Mouse (Mus musculus) heart, adult 8-10 months (tissue): ENCODE measurements around the gene Ntng2. TPM values are rescaled to one million over a fixed set of nuclear protein-coding genes. Genes with fewer than 3 reads are reported as not detected.

ENCODE experiments used
- DNase-seq: peaks from one replicate; pipeline ENCODE4 v3.0.0; 2022; ENCODE audit warnings: low spot score
- total RNA-seq, 4 experiments: library from RNA; stranded (reverse); gene quantifications; 2 replicates each; pipeline ENCODE4 v1.2.4; 2022

The Ntng2 gene
- total RNA-seq = 10 to 100 TPM in 3 of 4 experiments, 1 to 10 TPM in 1; 8.3 to 16.7 (median 13.7) TPM

DNA sequence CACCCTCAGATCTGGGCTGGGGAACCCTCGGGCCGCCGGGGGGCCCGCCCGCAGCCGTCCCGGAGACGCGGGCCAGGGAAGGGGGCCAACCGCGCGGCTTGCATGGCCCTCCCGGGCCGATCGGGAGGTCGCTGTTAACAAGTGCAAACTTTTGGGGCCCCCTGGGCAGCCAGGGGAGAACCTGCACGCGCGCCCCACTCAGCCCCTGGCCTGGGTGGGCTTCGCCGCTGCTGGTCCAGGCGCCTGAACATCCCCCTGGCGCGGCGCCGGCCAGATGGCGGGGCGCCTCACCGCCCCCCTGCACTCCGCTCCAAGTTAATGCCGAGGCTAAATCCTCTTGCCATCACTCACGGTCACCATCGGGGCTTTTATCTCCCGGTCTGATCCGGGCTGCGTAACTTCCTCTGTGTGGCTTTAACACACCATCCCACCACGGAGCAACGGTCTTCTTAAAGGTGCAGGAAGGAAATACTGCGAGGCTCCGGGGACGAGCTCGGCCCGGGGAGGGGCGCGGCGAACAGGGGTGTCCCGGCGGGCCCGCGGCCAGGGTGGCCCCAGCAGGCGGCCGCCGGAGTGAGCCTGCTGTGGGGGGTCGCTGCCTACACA is at the start of gene Ntng2:
Gene Ntng2, minus strand, starts transcription at position 407 of the 606 bp plus-strand sequence.
- DNase-seq = peak; percentile 72

DNA sequence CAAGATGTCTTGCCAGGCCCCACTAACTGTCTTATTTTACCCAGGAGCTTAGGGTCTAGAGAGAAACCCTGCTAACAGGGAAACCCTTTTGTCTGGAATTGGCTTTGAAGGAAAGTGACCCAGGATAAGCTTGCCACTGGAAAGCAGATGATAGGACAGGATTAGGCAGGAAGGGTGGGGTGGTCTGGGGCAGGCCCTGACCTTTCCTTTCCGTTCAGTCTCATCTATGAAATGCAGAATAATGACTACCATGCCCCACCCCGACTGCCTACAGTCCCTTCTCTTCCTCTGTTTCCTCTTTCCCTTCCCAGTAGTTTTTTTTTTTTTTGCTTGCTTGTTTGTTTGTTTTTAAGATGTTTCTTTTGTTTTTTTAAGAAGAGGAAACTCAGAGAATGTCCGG is 42.8 kb upstream of the Ntng2 start:
- peak; percentile 18 for DNase-seq

DNA sequence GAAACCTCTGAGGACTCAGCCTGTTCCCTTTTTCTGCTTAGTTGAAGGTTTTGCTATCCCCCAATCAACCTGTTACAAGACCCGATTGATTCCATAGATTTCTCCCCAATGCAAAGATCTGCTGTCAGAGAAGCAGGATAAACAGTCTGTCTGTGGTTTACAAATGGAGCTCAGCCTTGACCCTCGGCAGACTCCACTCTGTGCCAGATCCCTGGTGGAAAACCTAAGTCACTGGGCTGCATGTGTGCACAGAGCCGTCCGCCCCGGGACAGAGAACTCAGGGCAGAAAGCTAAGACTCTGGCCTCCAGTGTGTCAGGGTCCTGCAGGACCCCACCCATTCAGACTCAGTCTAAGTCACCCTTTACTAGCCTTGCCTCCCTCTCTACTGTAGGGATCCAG is 34.8 kb upstream of the Ntng2 start:
- no peak for DNase-seq

DNA sequence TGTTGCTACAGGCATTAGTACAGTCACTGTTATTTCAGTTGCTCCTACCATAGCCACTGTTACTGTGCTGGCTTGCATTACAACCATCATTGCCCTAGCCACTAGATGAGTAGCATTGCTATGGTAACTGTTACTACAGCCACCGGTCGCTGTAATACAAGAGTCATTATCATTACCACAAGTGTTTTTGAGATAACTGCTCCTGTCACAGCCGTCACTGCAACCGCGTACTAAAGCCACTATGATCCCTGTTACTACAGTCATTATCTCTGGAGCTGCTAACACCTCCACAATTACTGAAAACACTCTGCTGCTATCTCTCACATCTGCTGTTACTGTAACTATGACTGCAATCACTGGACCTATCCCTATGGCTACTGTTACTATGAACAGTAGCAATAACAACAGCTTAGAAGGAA is 24.9 kb upstream of the Ntng2 start:
- DNase-seq = no peak

DNA sequence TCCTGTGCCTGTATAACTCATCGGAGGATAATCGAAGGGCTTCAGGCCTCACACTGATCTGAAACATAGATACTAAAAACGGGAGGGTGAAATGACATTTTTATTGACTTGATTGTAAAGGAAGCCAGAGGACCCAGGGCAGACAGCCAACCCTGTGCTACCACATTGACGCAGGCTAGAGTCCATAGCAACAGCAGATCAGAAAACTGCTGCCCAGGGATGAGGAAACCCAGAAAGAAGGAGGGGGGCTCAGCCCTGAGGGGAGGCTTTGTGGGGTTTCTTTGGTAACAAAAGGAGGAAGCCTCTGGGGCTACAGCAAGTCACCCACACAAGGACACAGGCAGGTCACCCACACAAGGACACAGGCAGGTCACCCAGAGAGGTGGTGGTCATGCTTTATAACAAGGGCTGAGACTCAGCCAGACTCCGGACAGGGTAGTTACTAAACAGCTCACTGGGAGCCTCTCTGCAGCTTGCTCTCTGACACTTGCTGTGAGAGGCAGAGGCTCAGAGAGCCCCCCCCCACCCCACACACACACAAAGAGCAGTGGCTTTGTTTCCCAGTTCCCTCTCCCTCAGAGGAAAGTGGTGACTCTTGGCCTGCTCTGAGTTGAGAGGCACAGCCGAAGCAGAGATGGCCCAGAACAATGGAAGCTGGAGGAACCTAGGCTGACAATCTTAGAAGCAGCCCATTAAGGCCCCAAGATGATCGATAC is 19.2 kb upstream of the Ntng2 start:
- DNase-seq = no peak

DNA sequence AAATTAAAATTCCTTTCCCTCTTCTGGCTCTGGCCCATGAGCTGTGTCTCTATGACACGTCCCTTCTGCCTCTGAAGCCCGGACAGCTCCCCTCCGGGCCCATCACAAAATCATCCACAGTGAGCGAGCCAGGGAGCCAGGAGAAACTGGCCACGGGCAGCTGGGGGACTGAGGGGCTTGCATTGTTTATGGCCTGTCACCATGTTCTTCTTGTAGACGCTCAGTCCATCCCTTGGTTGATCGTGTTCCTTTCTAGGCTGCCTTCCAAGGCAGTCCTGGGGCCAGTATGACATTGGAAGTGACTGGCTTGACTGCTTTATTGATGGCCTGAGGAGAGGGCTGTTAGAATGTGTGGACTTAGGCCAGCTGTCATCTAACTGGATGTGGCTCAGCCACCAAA is 18.3 kb upstream of the Ntng2 start:
- no peak for DNase-seq

DNA sequence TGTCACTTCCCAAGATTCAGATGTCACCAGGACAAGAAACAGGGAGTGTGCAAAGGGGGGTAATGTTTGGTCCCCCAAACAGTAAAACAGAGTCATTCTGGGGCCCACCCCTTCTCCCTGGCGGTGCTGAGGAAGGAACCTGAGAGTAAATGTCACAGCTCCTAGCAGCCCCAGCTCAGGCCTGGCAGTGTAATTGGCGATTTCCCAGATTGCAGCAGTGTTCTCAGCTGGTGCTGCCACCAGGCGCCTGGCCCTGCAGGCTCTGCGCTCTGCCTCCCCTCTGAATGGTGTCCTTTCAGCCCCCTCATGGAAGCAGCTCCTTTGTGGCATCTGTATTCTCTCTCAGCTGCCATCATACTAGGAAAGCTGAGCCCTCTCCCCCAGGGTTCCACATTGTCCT is 14.0 kb upstream of the Ntng2 start:
- DNase-seq = no peak

DNA sequence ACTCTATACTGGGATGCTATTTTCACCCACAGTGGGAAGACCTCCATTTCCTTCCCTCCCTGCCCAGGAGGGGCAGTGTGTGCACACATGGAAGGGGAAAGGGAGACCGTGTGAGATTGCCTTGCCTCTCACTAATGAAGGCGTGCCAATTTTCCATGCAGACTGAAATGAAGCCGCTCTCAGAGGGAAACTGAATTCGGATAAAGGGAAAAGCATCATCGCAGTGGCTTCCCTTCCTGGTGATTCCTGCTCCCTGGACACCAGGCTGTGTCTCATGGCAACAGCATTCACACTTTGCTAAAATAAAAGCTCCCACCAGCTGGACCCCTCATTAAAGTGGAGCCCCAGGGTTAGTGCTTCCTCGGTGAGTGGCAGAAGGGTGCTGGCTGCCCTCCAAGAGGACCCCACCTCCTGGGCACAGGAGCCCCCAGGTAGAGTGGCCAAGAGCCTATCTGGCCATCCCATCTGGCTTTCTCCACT is 9.7 kb upstream of the Ntng2 start:
- DNase-seq = no peak

DNA sequence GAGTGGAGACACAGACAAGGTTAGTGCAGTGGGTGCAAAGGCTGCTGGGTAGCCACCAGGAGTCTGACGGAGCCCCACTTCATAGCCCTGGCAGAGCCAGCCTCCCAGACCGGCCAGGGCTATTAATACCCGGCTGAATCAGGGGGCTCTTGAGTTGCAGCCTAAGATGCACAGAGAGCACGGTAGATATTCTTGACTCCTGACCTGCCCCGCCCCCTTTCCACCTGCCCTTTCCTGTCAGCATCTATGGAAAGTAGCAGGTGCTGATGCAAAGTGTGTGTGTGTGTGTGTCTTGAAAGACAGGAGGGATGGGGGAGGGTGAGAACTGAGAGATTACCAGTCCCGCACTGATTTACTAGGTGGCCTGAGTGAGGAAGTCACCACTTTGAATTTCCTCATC is 8.3 kb upstream of the Ntng2 start:
- peak; percentile 33 for DNase-seq

DNA sequence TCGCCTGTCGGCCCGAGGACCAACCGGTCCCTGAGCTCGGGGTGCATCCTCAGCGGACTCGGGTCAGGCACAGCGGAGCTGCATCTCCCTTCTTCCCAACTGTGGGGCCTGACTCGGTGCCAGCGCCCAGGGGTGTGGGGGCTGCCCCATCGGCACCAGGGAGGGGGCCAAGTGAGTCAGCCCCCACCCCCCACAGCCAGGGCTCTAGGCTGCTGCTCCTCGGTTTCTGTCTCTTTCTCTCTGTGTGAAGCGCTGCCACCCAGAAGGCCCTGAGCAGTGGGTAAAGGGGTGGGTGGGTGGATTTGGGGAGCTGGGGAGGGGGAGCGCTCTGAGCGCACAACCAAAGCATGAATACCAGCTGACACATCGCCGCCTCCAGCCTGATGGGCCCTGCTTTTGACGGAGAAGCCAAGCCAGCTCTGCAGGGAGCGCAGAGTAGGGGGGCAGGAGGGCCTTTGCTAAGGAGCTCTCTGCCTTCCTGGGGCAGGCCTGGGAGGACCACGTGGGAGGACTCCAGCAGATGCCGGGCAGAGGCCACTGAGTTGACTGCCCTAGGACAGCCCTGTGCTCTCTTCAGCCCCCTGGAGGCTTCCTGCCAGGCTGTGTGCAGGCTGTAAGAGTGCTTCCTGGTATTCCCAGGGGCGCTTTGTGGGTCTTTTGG is 530 bp upstream of the Ntng2 start:
- peak; percentile 26 for DNase-seq

DNA sequence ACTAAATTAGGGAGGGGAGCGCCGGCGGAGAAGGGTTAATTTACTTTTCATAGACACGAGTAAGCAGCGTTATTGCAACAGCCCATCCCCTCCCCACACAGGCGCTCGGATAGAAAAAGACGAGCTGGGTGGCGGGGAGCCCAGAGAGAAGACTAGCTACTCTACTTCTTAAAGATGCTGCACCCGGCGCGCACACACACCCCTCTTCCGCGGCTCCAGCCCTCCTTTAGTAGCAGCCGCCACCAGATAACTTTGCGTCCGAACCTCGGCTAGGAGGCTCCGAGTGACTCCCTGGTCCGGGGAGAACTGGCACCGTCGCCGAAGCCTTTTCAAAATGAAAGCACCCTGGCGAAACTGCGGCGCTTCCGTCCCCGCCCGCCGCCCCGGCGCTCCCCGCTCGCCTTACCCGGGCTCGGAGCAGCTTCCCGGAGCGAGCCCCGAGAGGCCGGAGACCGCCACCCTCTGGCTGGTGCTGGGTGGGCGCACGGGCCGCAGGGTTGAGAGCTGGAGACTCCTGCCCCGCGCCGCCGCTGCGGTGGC is 676 bp downstream of the Ntng2 start:
- peak; percentile 34 for DNase-seq

DNA sequence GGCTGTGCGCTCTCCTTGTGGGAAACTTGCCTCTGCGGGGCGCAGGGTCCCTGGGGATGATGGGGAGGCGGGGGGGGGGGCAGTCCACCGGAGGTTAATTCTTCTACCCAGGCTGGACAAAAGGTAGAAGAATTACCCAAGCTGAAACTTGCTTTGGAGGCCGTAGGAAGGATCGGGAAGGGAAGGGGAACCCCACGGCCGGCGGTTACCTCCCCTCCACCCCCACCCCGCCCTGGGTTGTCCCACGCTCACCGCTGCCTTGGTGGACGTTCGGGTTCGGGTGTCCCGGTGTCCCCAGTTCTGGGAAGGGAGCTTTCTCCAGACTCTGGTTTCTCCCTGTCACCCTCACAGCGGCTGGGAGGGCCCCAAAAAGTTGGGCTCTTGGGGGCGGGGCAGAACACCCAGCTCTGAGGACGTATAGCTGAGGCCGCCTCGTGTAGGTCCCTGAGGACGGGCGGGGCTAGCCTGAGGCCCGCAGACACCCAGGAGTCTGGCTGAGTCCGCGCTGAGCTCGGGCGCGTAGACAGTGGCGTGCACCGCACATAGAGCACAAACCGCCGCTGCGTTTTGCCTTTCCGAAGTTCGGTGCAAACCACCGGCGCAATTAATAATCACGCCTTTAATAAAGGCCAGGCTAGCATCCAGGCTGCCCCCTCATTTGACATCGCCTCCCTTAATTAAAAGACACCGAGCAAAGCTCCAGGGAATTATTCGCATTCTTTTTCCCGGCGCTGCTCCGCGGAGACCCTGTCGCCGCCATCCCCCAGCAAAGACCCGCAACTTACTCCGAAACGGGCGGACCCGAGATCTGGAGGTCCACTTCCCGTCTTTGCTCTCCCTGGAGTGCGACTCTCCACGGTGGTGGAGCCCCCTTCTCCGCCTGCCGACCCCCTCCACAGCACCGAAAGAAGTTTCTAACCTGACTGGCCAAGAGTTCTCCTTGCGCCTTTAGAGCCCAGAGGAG is 1.4 kb downstream of the Ntng2 start:
- no peak for DNase-seq

DNA sequence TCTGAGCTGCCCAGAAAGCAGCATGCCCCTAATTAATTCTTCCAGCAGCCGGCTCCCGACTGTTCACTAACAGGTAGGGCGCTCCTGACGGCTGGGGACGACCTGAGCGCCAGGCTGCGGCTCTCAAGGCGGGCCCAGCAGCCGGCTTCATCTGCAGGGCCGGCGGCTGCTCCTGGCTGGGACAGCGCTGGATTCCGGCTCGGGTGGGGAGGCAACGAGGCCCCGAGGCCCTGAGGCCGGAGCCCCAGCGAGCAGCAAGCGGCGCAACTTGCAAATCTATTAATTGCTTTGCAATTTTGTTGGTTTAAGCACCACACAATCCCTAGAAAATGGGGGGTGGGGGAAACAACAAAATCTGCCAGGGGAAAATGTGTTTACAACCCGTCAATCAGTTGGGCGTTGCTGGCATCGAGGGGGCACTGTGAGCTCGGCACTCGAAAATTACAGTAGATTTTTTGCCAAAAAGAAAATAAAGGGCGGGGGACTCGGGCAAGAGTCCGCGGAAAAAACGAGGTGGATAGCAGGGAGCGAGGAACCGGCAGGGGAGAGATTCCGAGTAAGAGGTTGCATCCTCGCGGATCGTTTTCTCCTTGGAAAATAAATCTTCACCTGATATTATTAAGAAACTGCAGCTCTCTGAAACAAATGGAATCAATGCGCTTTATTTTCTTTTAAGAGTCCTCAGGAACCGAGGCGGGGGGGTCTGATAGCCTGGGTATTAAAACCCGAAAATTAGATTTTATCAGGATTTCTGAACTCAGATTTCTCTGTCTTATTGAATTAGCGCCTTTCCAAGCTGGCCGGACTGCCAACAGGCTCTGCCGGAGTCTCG is 2.3 kb downstream of the Ntng2 start:
- DNase-seq = no peak

DNA sequence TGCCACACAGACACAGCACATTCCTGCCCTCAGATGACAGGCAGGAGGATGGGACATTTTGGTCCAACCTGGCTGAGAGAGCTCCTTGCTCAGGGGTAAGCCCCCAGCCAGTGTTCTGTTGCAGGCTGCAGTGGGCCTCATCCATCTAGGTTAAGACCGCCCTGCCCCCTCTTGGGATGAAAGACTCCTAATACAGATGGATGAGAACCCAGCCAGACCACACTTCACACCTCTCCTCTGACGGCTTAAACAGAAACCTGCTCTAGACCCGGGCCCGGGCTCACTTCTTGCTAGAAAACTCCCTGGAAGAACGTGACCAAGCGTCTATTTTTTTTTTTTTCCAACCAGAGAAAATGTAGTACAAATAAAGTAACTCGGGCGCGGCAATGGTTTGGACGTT is 3.0 kb downstream of the Ntng2 start:
- DNase-seq = no peak

DNA sequence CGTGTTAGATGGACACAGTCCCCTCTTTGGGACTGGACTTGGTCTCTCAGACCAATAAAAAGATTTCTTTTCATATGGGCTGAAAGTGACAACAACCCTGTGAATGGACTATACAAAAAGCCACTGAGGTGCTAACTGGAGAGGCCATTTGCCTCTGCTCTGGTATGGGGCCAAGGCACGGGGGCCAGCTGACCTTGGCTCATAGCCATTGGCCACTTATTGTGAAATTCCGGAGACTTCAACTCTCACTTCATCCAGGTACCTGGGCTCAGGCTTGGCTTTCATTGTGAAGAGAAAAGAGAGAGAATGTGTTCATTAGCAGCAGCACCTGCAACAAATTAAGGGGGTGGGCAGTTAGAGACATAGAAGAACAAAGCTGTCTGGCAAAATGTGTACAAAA is 4.3 kb downstream of the Ntng2 start:
- no peak for DNase-seq

DNA sequence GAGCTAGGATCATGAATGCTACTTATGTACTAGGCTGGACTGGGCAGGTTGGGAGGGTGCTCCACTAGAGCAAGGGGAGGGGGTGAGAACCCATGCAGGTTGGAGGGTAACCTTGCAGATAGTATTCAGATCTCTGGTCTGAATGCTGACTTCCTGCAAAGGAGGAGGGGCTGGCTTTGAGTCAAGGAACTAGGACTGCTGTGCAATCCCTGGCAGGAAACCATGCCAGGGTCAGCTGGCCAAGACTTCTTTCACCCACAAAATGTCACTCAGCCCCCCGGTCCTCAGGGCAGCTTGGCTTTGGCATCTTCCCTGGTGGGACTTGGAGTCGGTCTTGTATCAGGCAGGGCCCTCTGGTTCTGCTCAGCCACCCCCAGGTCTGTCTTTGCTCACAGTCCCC is 5.4 kb downstream of the Ntng2 start:
- DNase-seq = no peak

DNA sequence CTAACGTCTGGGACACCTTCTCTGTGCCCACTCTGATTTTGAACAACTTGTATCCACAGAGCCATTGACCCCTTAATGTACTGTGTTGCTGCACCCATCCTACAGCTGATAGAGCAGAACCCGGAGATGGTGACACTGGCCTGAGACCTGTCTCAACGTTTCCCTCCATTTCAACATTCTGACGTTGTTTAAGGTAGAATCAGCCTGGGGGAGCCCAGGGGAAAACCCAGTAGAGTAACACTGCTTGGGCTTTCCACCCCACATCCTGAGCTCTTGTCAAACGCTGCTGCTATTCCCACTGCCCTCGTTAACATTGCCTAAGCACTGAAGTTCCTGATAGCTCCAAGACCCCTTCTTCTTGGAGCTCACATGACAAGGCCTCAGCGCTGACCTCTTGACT is 5.9 kb downstream of the Ntng2 start:
- no peak for DNase-seq

DNA sequence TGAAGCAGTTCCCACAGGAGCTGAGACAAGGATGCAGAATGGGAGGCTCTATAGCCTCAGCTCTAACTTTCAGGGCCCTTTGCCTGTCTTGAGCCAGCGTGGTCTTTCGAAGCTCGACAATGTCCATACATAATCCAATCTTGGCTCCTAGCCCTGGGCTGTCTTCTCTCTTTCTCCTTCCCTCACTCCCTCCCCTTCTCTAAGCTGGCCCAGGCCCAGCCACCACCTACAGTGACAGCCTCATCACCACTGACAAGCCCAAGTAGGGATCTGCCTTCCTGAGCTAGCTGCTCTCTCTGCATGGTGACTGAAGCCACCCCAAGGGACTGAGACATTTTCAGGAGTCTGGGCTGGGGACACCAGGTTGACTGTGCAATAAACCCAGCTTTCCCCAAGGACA is 6.5 kb downstream of the Ntng2 start:
- DNase-seq = no peak

DNA sequence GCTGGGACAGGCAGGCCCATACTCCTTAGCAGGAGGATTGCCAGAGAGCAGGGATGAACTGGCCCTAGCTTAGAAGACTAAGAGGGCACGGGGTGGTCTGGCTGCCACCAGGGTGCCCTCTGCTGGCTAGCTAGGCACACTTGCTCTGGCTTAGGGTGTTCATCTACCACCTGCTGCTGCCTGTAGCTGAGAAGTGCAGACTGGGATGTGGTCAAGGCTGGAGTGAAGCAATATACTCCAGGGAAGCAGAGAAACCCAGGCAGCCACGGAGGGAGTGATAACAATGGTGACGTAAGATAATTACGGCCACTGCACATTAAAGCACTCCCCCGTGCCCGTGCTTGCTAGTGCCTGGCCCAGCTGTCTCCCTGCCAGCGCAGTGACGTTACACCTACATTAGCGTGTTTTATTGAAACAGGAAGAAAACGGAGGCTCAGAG is 7.4 kb downstream of the Ntng2 start:
- peak; percentile 18 for DNase-seq

DNA sequence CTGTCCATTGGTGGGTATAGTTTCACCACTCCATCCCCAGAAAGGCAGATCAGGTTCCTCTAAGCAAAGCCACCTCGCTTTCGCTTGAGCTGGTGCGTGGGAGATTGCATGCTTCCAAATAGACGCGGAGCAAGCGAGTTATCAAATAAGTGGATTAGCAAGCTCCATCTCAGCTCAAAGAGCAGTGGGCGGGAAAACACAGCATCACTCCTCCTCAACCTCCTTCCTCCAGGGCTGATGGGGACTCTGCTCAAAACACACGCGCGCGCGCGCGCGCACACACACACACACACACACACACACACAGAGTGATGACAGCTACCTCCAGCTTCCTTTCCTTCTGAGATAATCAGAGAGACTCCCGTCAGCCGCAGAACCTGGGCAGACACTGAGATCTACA is 13.5 kb downstream of the Ntng2 start:
- DNase-seq = no peak

DNA sequence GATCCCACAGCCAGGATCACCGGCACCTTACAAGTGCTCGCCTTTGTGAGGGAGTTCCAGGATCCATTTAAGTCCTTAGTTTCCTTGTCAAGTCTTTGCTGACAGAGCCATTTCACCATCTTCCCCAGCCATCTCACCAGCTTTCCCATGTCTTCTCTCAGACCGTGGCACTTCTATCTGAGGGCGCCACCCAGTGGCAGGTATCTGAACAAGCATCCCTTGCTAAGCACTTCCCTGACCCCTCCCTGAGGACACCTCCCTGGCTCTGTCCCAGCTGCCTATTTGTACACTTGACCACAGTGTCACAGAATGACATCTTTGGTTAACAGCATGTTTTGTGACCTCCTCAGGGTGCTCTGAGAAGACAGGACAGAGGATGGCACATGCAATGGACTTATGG is 15.2 kb downstream of the Ntng2 start:
- DNase-seq = peak; percentile 68
